Mouse (Mus musculus): ENCODE data around the gene B230217C12Rik.
A peak's percentile ranks its signal among the peaks of the same experiment; 100 is the strongest.

The B230217C12Rik gene

GRCm38 (mm10) chr11:97874396-97874795, 33.8 kb downstream of the B230217C12Rik start:
- no peak for DNase-seq

DNA sequence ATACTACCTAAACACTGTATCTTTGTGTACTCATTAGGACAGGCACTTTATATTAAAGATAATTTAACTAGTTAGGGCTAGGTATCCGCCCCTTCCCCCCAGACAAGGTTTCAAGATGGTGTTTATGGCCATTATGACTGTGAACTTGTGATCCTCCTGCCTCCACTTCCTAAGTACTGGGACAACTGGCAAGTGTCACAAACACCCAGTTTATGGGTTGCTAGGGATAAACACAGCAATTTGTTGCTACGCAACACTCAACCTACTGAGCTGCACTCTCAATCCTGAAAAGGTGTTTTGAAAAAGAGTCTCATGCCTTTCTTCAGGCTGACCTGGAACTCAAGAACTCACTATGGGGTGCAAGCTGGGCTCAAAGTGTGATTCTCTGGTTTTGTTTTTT, 36.8 kb downstream of the B230217C12Rik start:
- no peak for DNase-seq

DNA sequence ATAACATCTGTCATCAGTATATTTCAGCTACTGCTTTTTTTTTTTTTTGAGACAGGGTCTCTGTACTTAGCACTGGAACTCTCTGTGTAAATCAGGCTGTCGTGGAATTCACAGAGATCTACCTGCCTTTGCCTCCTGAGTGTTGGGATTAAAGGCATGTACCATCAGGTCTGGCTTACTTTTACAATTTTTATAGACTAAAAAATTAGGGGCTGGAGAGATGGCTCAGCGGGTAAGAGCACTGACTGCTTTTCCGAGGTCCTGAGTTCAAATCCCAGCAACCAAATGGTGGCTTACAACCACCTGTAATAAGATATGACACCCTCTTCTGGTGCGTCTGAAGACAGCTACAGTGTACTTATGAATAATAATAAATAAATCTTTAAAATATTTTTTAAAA, 39.8 kb downstream of the B230217C12Rik start:
- no peak for DNase-seq

- peak; percentile 83 for DNase-seq
These were observed 43.0 kb downstream of the B230217C12Rik start for GRCm38 (mm10) chr11:97883542-97883917.

DNA sequence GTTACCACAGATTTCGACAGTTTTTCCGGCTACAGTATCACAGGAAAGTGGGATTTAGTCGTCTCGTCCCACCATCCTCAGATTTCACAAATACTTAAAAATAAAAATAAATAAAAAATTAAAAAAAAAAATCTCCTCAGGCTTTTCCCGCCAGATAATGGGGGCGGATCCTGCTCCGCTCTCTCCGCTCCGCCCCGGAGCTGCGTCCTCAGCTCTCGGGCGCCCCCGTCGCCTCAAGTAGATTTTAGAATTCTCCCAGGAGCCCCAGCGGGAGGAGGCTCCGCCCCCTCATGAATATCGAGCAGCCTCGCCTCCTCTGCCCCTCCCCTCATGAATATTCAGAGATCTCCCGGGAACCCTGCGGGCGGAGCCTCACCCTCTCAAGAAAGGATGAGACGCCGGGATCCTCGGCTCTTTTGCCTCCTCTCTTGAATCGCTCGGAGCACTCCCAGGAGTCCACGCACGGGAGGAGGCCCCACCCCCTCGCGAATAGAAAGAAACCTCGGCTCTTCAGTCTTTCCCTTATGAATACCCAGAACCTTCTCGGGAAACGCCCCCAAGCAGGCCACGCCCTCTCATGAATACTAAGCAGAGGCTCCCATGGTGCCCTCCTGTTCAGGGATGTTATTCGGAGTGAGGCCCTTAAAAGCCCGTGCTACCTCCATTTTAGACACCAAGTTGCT, 43.5 kb downstream of the B230217C12Rik start, which contains the start of gene Fbxo47:
Gene Fbxo47 (minus strand): TSS at position 237 of the 683 bp plus-strand sequence.
- peak; percentile 99 for DNase-seq

- no peak for DNase-seq
These were observed 44.1 kb downstream of the B230217C12Rik start for GRCm38 (mm10) chr11:97884601-97885185.

DNA sequence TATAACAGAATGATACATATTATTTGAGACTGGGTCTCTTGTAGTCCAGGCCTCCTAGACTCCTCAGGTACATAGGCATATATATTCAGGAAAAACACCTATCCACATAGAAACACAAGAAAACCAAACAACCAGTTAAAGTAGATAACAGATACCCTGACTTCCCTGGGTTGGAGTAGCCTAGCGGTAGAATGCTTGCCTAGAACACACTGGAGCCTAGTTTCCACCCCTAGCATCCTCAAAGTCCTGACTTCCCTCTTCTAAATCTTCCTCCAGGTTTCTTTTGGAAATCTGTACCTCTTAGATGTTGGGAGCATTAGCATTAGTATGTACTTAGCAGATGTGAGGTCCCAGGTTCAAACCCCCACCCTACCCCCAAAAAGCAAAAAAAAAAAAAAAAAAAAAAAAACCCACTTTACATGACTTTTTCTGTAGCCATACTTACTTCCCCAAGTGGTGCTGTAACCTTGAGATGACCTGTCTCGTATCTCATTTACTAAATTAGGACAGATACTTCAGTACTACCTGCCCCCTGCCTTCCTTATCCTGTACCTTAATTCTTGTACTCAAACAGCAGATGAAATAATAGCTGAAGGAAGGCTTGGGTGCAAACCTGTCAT, 44.8 kb downstream of the B230217C12Rik start:
- no peak for DNase-seq

DNA sequence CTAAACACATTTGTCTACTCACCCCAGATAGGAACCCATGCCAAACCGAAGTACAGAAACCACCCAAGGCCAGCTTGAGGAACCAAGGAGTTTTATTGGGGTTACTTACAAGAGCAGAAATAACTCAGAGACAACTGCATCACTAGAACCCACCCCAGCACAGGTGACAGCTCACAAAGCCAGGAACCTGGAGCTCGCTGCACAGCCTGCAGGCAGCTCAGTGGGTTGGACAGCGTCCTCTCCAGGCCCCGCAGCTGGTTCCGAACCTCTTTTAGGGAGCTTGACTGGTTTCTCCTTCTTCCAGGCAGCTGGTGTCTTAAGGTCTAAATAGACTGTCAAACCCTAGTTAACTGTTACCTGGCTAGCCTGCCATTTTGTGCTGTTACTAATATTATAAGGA, 51.2 kb downstream of the B230217C12Rik start:
- no peak for DNase-seq

Measured in kidney, adult 18-20 months (tissue).